Mouse (Mus musculus) layer of hippocampus, postnatal 14 days (tissue): ENCODE data around the gene Hist1h4a. TPM values are rescaled to one million over a fixed set of nuclear protein-coding genes. Genes with fewer than 3 reads are reported as not detected.
A peak's percentile ranks its signal among the peaks of the same experiment; 100 is the strongest.
"Not testable (repeated sequence)": the region's sequence is repeated elsewhere in the genome, so short reads cannot be mapped to it uniquely, and the experiment has no call there.

Experiments used
- DNase-seq, 2 experiments: peaks; one replicate each; pipeline ENCODE4 v3.0.0; 2021 to 2022; ENCODE audit warnings: low spot score in 2 of 2, mixed read lengths in 1 of 2
- long read RNA-seq, 2 experiments: library from polyadenylated mRNA; stranded (forward); transcript quantifications; one replicate each; pipeline ENCODE4 v2.0.0; 2021
- total RNA-seq, 2 experiments: library from RNA; stranded (reverse); gene quantifications; 2 replicates each; pipeline ENCODE4 v1.2.3; 2021

Hist1h4a gene
- total RNA-seq, result 10 to 100 TPM; 51.4 to 65.1 TPM
- long read RNA-seq, experiment 1, result 0 reads
- long read RNA-seq, experiment 2, result 0 reads

DNA sequence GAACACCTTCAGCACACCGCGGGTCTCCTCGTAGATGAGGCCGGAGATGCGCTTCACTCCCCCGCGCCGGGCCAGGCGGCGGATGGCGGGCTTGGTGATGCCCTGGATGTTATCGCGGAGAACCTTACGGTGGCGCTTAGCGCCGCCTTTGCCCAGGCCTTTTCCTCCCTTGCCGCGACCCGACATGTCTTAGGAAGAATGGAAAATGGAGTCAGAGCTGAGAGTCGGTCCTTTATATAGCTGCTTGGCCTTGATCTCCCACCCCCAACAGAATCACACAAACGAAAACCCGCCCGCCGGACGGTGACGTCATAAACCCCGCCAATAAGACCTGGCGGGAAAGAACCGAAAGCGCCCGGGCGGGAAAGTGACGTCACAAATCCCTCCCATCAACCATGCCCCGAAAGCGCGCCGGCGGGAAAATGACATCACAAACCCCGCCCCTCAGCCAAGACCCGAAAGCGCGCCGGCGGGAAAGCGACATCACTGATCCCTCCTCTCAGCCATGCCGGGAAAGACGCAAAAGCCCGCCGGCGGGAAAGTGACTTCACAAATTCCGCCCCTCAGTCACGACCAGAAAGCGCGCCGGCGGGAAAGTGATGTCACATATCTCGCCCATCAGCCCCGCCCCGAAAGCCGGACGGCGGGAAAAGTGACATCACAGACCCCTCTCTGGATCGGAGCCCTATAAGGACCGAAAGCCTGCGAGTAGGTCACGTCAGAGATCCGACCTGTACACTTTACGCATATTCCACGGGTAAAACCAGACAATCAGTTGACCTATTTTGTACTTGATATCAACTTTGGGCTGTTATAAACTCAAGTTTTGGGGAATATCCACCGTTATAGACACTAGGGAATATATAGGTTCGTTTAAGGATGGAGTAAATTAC lies at the start of gene Hist1h4a:
TSS of gene Hist1h4a (minus strand) at position 259 of the 893 bp plus-strand sequence.
- peak; percentile 98 to 99 for DNase-seq

- no peak for DNase-seq
These were observed 45.5 kb upstream of the Hist1h4a start, which contains the start of gene Slc17a2 for GRCm38 (mm10) chr13:23806422-23807052. TSS of gene Slc17a2 (plus strand) at chr13:23806993.

DNA sequence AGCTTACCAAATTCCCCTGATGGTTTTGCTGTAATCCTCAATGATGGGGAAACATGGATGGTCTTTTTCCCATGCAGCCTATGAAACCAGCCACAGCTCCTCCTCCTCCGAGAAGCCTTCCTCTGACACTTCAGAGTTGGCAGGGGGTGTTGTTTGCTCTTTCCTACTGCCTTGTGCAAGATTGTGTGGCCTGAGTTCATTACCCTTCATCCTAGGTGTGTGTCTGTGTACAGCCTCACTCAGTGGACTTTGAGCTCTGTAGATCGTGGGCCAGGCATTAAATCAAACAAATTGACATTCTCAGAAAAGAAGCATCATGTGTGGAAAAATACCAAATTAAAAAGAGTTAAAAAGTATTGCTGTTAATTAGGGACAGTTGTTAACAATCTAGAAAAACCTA lies 43.5 kb upstream of the Hist1h4a start:
- DNase-seq, result no peak

- no peak for DNase-seq
These were observed 38.4 kb upstream of the Hist1h4a start for GRCm38 (mm10) chr13:23799405-23799804.

DNA sequence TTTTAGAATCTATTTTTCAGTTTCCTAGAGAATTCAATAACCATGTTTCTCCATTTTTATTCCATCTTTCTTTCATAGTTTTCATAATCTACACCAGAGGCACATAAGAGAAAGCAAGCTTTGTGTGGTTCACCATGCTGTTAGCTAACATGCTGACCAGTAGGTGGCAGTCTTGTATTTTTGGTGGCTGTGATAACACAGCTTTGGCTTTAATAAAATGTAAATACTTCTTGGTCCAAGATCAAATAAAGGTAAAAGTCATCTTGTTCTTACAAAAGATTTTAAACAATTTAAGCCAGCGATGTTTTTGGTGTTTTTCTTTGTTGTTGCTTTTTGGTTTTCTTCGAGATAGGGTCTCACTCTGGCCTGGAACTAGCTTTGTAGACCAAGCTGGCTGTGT lies 31.5 kb upstream of the Hist1h4a start:
- peak; percentile 10 to 69 for DNase-seq

DNA sequence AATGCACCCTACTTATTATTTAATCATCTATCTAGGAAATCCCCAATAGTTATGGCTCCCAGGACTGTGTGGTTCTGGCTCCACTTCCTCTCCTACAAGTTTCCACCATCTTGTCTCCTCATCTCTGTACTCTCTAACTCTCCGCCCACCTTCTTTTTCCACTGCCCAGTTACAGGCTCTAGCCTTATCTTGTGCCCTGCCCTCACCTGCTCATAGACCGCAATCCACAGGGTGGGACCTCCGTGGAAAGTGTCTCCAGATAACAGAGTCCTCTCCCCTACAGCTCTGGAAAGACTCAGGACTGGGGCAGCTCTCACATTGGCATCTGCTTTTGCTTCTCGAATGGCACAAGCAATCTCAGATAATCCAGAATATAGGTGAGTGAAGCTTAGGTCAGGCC lies 18.0 kb upstream of the Hist1h4a start:
- no peak for DNase-seq

- DNase-seq, result no peak
These were observed 17.3 kb upstream of the Hist1h4a start for GRCm38 (mm10) chr13:23778339-23778738.

GRCm38 (mm10) chr13:23772561-23773313 lies 11.7 kb upstream of the Hist1h4a start:
- DNase-seq, result peak in 1 of 2 experiments; percentile 21

GRCm38 (mm10) chr13:23769613-23770012 lies 8.6 kb upstream of the Hist1h4a start, which contains the start of gene Trim38:
TSS of gene Trim38 (plus strand) at chr13:23769913.
- not testable (repeated sequence) for DNase-seq

- no peak for DNase-seq
These were observed 7.9 kb upstream of the Hist1h4a start for GRCm38 (mm10) chr13:23768834-23769397.

DNA sequence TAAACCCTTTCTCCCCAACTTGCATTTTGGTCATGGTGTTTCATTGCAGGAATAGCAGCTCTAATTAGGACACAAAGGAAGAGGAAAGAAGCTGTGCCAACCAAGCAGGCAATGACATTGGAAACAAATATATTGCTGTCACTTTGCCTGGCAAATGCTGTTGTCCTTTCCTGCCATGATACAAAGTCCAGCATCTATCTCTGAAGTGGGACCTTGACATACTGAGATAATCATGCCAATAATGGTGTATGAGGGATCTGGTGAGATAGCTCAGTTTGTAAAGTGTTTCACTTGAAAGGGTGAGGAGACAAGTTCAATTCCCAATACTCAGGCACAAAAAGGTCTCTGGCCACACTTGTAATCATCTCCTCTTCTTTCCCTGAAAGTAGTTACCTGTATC lies 5.7 kb upstream of the Hist1h4a start:
- no peak for DNase-seq

- no peak for DNase-seq
These were observed 4.1 kb upstream of the Hist1h4a start for GRCm38 (mm10) chr13:23765172-23765513.

DNA sequence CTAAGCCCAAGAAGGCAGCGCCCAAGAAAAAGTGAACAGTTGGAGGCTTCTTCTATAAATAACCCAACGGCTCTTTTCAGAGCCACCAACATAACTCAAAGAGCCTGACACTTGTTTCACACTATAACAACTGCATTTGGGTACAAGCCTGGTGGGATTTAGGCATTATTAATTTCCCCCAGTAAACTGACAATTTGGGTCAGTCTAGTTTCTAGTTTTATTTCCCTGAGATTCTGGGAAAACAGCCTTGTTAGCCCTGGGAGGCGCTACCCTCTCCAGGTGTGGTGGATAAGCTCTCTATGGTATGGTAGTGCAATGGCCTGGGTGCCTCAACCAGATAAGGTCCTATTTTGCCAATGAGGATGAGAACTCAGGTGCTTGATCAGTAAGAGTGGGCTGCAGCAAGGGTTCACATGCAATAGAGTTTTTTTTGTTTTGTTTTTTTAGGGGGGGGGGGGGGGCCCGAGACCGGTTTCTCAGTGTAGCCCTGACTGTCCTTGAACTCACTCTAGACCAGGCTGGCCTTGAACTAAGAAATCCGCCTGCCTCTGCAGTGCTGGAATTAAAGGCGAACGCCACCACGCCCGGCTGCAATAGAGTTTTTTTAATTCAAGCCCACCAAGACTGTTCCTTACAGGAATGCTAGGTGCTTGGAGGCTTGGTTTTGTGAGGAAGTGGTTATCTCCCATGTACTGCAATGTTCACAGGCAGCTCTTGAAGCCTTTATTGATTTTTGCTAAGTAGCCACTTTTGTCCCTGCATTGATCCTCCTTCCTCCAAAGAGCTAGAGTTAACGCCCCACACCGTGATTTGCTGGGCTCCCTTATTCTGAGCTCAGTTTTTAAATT lies 3.5 kb upstream of the Hist1h4a start:
- no peak for DNase-seq

- peak; percentile 82 to 83 for DNase-seq
These were observed 2.7 kb upstream of the Hist1h4a start, which contains the start of gene Hist1h1a for GRCm38 (mm10) chr13:23763586-23764323. TSS of gene Hist1h1a (plus strand) at chr13:23763666.

- DNase-seq, result no peak
These were observed 2.2 kb upstream of the Hist1h4a start for GRCm38 (mm10) chr13:23763242-23763585.

DNA sequence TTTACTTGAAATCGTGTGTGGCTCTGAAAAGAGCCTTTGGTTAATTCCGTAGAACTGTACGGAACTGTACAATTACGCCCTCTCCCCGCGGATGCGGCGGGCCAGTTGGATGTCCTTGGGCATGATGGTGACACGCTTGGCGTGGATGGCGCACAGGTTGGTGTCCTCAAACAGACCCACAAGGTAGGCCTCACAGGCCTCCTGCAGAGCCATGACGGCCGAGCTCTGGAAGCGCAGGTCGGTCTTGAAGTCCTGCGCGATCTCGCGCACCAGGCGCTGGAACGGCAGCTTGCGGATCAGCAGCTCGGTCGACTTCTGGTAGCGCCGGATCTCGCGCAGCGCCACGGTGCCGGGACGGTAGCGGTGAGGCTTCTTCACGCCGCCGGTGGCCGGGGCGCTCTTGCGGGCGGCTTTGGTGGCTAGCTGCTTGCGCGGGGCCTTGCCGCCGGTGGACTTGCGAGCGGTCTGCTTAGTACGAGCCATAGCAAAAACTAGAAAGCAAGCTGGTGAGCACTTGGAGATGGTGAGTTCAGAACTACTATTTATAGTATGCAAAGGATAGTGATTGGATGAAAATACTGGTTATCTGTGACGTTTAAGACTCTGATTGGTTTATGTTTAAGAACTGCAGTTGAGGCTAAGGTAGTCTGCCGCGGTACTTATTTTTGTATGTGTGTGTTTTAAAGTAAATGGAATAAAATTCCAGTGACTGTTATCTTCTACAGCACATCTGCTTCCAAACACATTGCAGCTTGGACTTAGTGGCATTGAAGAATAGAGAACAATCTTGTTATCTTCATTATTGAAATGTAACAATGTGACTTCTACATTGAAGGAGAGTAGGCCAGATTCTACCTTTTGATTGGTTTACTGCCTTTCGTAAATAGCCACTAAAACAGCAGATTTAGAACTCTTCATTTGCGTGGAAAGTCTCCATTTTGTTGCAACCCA lies 1.1 kb upstream of the Hist1h4a start, which contains the start of gene Hist1h3a:
TSS of gene Hist1h3a (minus strand) at position 516 of the 951 bp plus-strand sequence.
- DNase-seq, result peak; percentile 52 to 86

GRCm38 (mm10) chr13:23760240-23760971 lies 624 bp downstream of the Hist1h4a start:
- DNase-seq, result no peak

- no peak for DNase-seq
These were observed 1.2 kb downstream of the Hist1h4a start for GRCm38 (mm10) chr13:23759916-23760239.
